Mouse (Mus musculus) retina, embryonic 14.5 days (tissue): ENCODE results near the gene Clgn.

ENCODE experiments used
- DNase-seq: peaks from one replicate; pipeline ENCODE4 v3.0.0-alpha.2; 2015; ENCODE audit warnings: low spot score

The Clgn gene

DNA sequence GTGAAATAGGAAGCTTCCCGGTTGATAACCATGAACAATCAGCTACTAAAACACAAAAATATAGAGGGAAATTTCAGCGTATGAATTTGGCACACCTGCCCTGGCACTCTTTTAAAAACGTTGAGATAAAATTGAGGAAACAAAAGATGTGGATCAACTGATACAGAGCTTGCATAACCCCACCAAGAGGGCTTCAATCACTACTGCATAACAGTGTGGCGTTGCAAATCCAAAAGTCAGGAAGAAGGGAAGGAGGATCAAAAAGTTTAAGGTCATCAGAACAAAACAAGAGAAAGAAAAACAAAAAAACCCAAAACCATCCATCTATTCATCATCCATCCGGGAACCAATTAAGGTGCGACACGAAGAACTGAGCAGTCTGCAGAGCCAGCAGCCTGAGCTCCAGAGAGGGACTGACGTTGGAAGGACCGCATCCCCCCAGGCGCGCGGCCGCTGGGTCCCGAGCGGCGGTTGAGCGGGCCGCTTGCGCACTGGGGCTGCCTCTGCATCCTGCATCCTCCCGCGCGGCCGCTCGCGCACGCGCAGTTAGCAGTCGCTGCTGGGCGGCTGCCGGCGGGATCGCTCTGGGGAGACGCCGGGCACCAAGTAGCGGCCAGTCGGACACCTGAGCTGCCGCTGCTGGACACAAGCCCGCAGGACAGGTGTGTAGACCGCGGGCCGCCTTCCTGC is at the start of gene Clgn:
Gene Clgn (plus strand): TSS at position 552 of the 690 bp plus-strand sequence.
- peak; percentile 88 for DNase-seq

DNA sequence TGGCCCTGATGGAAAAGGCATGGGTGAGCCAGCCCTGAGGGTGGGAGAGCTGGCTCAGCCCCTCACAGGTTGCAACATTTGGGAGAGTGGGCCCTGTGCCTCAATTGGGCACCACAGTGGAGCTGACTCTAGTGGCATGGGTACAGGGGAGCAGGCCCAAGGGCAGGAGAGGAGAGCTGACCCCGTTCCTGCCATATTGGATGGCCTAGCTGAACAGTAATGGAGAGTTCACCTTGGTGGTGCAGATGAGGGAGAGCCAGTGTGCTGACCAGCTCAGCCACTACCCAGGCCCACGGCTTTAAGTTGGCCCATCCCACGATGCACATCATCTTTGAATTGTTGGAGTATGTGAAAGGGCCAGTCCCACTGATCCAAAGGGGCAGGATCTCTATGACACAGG is 47.6 kb upstream of the Clgn start:
- no peak for DNase-seq

DNA sequence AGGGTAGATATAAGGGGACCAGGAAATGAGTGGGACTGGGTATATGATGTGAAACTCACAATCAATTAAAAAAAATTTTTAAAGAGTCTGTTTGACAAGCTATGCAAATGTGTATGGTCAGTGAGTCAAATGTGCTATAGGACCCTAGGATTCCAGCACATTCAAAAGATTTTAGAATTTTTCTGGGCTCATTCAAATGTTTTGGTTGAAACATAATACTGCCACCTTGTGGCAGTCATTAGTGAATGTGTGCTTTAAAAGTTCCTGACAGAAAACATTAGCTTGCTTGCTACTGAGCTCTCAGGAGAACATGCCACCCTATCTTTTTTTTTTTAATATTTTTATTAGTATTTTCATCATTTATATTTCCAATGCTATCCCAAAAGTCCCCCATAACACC is 47.0 kb upstream of the Clgn start:
- DNase-seq, result peak; percentile 66

DNA sequence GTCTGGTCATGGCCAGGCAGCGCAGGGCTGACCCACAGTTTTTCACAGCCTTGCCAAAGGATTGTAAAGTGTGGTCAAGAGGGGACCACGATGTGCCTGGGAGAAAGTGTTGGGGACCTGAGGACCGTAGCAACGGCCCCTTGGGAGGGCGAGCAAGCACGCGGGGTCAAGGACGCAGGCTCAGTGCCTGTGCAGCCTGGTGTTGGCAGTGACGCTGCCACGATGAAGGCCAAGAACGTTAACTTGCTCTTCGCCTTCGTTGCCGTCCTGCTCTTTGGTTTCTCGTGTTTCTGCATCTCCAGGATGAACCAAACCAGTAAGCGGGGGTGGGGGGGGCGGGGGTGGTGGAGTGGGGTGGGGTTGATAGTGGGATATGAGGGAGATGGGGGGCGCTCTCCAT is 41.4 kb upstream of the Clgn start, which contains the start of gene Mgat4d:
Gene Mgat4d (plus strand): TSS at position 209 of the 400 bp plus-strand sequence.
- DNase-seq, result no peak

DNA sequence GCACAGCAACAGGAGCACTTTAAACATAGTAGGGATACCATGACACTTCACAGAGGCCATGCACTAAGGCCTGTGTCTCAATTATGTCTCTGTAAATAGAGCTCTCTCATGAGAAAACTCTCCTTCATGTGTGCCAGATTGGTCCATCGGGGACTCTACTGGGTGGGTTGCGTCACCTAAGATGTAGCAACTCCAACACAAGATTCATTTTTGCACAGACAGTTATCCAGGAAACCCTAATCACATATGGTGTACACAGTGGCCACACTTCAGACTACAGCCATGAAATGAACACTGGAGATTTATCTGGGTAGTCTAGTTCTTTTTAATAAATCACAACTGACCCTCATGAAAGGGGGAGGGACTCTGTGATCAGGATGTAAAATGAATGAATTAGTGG is 38.4 kb upstream of the Clgn start:
- no peak for DNase-seq

DNA sequence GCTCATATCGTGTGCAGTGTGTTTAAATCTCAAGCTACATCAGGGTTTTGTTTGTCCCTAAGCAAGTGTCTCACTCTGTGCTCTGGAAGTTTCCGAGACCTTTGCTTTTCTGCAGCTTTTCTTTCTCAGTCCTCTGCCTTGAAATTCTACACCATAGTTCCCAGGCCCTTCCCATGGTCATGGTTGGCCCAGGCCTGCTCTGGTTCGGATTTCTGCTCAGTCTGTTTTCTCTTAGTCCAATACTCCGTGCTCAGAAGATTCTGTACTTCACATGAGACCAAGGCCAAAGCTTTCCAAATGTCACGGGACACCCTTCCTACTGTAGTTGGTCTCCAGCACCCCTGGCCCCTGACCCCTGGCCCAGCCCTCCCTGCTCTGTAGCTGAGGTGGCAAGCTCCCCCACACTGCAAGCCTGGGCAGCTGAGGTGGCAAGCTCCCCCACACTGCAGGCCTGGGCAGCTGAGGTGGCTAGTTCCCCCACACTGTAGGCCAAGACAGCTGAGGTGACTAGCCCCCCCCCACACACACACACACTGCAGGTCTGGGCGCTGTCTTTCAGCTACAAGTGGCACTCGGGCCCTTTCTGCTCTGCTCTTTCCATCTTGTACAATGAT is 26.4 kb upstream of the Clgn start:
- DNase-seq, result no peak

DNA sequence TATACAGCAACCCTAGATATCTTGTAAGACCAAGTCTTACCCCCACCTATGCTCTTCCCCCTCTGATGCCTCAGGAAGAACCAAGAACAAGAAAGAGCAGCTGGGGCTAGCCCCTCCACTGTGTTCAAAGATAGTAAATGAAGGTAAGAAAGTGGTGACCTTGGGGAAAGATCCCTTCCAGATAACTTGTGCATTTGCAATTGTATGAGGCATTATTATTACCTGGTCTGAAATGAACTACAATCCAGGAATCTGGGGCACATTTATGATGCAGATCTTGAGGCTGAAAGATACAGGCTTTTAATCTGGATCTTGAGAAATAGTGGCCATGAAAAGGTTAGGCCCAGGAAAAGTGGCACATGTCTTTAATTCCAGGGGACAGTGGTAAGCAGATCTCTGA is 12.4 kb upstream of the Clgn start:
- DNase-seq, result no peak

DNA sequence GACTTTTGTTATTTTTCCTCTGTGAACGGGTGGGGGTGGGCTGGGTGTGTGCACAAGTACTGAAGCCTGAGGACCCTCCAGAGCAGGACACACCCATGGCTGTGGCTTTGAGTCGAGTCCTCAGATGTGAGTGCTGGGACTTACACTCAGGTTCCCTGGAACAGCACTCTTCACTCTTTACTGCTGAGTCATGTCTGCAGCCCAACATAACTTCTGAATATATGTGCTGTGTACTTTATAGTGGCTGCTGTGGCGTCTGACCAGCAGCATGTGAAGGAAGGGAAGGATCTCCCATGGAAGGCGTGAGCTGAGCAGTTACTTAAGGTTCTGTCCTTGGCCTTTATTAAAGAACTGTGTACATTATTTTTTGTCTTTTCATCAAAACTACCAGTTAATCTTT is 9.5 kb upstream of the Clgn start:
- DNase-seq, result no peak

DNA sequence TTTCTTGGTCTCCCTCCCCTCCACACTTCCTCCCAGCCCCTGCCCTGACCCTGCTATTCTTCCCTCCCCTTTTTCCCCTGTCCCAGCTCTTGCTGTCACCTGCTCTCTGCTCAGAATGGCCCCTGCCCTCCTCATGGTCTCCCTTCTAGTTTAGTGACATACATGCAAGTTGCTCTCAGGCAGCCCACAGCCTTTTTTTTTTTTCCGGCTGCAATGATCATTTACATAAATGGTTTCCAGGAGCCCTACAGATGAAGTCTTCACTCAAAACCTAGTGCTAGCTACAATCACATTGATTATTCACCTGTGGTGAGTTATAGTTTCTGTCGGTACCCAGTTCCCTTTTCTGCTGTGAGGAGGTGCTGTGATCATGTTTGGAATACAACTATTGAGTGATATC is 8.7 kb upstream of the Clgn start:
- DNase-seq, result no peak

DNA sequence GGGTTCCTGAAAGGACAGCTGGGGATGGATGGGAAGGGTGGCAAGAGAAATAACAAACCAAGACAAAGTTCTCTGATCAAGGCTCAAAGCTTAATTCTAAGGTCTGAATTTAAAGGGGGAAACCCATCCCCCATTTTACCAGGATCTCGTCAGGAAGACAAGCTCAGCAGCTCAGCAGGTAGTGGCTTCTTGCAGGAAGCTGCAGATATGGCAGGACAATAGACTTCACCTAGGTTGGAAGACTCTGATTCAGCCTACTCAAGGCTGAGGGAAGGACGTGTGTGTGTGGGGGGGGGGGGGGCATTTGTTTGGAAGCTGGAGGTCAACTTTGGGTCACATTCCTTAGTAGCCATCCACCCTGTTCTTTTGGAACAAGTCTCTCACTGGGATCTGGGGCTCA is 6.8 kb upstream of the Clgn start:
- DNase-seq, result no peak

DNA sequence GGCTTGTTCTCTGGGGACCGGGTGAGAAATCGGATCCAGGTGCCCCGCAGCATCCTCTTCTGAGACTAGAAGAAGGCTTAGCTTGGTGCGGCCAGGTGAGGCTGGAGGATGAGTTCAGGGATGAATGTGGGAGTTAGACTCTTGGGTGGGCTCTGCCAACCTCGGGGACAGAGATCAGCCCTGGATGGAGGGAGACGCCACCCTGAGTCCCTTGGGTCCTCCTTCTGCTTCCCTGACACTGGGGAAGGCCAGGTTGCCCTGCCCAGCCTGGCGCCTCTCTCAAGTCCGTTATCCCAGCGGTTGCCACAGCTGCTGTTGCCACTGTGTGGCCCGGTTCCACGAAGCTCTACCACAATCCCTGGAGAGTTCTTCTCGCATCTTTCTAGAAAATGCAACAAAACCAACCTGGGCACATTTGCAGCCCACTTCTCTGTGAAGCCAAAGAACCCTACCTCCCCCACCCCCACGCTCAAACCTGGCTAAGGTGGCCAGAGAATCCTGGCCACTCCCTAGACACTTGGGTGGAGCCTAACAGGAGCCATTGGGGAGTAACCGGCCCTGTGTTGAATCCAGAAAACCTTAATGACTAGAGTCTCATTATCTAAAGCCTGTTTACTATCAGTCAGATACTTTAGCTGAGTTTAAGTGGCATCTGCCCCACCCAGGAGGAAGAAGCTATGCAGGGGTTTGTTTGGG is 487 bp downstream of the Clgn start:
- DNase-seq, result no peak

DNA sequence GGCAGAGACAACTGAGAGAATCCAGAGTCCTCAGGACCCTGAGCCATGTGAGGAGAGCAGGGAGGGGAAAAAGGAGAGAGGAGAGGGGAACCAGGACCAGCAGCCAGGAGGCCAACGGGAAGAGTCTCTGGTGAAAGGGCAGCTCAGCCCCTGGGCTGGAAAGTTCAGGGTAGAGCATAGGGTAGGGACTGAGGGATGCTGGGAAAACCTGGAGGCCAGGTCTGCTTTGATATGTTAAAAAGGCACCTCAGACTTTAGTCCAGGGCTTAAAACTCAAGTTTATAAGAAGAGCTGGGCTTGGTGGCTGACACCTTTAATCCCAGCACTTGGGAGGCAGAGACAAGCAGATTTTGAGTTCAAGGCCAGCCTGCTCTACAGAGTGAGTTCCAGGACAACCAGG is 2.9 kb downstream of the Clgn start:
- no peak for DNase-seq

DNA sequence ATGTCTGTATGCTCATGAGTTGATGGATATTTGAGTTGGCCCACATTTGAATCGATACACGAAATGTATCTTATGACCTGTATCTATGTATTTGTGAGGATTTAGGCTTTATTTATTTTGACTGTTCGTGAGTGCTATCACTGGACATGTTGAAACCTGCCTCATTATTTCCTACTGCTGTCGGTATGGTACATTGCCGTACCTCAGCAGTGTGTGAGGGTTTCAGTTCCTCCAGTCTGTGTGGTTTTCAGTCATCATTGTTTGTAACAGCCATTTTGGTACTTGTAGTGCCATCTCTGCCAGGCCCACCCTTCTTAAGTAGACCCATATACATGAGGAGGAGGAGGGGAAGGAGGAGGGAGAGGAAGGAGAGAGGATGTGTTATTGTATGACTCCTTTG is 4.7 kb downstream of the Clgn start:
- DNase-seq, result no peak

DNA sequence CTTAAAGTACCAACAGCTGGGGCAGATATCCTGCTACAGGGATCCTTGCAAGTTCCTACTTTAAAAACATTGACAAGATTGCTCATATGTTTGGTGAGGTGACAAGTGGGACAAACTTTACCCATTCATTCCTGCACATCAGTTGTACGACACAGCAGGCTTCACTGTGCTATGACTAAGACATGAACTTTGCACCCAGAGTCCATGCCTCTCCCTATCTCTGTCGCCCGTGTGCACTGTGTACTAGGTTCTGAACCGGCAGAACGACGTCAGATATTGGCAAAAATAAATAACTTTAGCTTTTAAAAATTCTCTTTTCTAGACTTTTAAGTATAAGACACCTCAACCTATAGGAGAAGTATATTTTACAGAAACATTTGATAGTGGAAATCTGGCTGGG is 7.0 kb downstream of the Clgn start:
- no peak for DNase-seq

DNA sequence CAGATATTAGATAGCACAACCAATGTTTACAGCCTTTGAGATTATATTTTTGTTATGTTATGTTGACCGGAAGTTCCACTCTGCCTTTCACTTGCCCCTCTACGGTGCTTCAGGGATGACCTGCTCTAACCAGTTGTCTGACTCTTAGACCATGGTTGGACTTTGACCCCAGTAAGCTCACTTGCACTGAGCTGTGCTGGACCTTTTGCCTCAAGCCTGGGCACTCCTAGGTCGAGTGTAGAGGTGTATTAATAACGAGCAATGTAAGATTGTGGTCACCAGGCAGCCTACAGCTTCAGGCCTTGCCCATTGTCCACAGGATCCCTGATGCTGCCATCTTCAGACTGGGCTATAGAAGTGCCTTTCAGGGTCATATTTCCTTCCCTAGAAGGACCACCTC is 8.1 kb downstream of the Clgn start:
- DNase-seq, result no peak

DNA sequence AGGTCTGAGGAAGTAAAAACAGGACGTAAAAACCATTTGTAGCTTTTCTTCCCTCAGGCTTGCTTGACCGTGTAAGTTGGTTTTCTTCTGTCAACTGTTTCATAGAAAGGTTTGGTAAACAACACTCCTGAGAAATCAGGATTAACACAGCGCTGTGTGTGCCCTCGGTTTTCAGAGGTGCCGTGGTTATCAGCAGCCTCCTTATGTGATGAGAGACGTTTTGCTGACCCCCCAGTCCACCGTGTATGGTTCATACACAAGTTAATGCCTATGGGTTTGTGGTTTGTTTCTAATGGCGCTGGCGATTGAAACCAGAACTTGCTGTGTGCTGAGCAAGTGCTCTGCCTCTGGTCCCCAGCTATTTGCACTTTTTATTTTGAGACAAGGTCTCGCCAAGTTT is 15.9 kb downstream of the Clgn start:
- no peak for DNase-seq

DNA sequence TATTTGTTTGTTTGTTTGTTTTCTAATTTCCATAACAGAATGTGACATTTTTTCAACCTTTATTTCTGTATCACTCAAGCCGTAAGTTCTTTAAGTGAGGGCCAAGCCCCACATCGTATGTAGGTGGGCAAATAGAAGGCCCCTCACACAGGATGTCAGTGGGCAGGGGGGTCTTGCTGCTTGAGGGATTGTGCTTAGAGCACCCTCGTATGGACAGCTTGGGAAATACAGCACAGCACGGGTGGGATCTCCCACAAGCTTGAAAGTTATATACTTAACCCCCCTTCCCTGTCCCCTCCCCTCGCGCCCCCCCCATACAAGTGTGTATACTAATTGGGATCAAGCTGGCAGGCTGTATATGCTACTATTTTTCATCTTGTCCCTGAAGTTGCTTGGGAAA is 17.2 kb downstream of the Clgn start:
- peak; percentile 85 for DNase-seq

DNA sequence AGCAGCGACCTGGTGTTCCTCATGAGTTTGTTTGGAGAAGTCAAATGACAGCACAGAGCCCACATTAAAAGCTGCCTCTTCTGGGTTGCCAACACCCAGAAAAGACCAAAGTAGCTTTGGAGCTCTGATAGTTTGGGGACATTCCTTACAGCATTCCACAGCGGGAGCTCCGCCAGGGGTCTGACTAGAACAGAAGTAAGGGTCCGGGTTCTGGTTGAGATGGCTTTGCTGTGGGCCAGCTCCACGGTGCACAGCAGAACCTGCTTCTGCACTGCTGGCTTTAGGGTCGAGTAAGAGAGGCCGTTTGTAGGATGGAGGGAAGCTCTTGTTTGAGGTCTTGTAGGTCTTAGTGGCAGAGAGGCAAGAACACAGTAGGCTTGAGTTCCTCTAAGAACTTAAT is 18.8 kb downstream of the Clgn start:
- DNase-seq, result no peak

DNA sequence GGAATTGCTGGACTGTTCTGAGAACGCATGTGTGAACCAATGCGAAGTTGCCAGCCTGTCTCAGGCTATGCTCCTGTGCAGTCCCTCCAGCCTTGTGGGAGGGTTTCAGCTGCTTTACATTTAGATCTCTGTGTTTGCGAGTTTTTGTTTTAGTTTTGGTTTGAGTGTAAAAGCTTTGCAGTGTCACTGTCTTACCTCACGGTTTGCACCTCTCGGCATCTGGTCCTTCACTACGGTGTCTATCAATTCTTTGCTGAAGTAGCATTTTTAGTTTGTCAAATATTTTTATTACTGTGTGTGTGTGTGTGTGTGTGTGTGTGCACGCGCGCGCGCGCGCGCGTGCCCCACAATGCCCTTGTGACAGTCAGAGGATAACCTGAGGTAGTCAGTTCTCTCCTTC is 27.2 kb downstream of the Clgn start:
- DNase-seq, result no peak

DNA sequence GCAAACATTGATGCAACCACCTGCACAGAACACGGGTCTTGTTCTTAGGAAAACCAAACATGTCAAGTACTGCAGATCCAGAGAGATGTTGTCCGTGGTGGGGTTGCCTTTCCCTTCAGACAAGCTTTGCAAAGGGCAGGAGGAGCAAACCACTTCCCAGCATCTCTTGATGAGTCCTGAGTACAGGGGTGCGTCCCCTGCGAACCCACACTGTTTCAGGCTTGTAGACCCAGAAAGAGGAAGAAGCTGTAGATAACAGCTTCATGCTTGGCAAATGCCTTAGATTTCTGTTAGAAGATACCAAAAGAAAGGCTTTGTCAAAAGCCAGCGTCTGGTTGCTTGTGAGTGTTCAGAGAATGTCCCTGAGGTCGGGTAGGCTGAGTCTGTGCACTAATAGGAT is 28.3 kb downstream of the Clgn start:
- no peak for DNase-seq

DNA sequence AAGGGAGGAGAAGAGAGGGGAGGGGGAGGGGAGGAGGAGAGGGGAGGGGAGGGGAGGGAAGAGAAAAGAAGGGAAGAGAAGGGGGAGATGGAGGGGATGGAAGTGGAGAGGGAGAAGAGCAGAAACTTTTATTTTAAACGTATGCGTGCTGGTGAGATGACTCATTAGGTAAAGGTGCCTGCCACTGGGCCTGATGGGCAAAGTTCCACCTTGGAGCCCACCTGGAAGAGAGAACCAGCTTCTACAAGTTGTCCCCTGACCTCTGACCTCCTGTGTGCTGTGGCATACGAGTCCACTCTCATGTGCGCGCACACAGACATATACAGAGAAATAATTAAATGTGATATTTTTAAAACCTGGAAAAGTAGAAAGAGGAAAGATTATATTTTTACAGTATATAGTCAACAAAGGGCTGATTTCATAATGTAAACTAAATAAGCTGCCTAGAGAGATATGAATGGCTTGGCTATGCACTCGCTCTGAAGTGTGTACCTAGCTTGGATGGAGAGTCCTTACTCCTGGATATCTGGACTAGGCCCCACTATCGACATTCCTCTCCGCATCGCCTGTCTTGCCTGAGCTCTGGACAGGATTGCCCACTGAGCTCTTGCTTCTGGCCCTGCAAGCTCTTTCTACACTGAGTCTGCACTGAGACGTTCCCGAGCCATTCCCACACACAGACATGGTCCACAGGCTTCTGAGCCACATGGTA is 29.3 kb downstream of the Clgn start:
- no peak for DNase-seq

DNA sequence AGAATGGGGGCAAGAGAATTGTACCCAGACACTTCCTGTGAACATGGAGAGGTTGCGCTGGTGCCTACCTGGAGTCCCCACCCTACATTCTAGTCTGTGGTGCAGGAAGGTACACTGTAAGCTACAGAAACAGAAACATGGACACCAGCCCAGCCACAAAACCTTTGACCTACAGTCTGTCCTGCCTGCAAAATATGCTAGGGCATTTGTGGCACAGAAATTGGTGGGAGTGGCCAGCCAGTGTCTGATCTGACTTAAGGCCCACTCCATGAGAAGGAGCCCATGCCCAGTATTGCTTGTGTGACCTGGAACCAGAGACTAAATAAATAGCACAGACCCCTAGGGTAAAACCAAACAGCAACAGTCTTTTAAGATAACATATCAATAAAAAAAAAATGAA is 31.7 kb downstream of the Clgn start:
- DNase-seq, result no peak
